Mouse (Mus musculus): ENCODE measurements around the gene Iqsec1.

Gene Iqsec1

GRCm38 (mm10) chr6:90812072-90812471 is 176.4 kb downstream of the Iqsec1 start:
- no peak for DNase-seq (ENCODE audit: low spot score)

GRCm38 (mm10) chr6:90810576-90810975 is 177.9 kb downstream of the Iqsec1 start:
- no peak for DNase-seq (ENCODE audit: low spot score)

GRCm38 (mm10) chr6:90809960-90810362 is 178.5 kb downstream of the Iqsec1 start:
- DNase-seq (ENCODE audit: low spot score) = peak; percentile 71

GRCm38 (mm10) chr6:90809077-90809840 is 179.2 kb downstream of the Iqsec1 start:
- DNase-seq (ENCODE audit: low spot score) = no peak

- DNase-seq (ENCODE audit: low spot score) = no peak
Observed at GRCm38 (mm10) chr6:90808544-90808943, 179.9 kb downstream of the Iqsec1 start.

GRCm38 (mm10) chr6:90808134-90808533 is 180.4 kb downstream of the Iqsec1 start:
- no peak for DNase-seq (ENCODE audit: low spot score)

- DNase-seq (ENCODE audit: low spot score) = no peak
Observed at GRCm38 (mm10) chr6:90807581-90807980, 180.9 kb downstream of the Iqsec1 start.

GRCm38 (mm10) chr6:90806743-90807142 is 181.7 kb downstream of the Iqsec1 start:
- no peak for DNase-seq (ENCODE audit: low spot score)

GRCm38 (mm10) chr6:90805101-90805500 is 183.4 kb downstream of the Iqsec1 start:
- DNase-seq (ENCODE audit: low spot score) = no peak

GRCm38 (mm10) chr6:90804646-90805045 is 183.8 kb downstream of the Iqsec1 start:
- no peak for DNase-seq (ENCODE audit: low spot score)

- DNase-seq (ENCODE audit: low spot score) = peak; percentile 54
Observed at GRCm38 (mm10) chr6:90802604-90803003, 185.9 kb downstream of the Iqsec1 start.

- no peak for DNase-seq (ENCODE audit: low spot score)
Observed at GRCm38 (mm10) chr6:90802058-90802457, 186.4 kb downstream of the Iqsec1 start.

GRCm38 (mm10) chr6:90800825-90801224 is 187.7 kb downstream of the Iqsec1 start:
- no peak for DNase-seq (ENCODE audit: low spot score)

GRCm38 (mm10) chr6:90799116-90799515 is 189.4 kb downstream of the Iqsec1 start:
- DNase-seq (ENCODE audit: low spot score) = peak; percentile 62

- DNase-seq (ENCODE audit: low spot score) = no peak
Observed at GRCm38 (mm10) chr6:90798201-90798600, 190.3 kb downstream of the Iqsec1 start.

GRCm38 (mm10) chr6:90796902-90797596 is 191.4 kb downstream of the Iqsec1 start:
- DNase-seq (ENCODE audit: low spot score) = no peak

GRCm38 (mm10) chr6:90790901-90791300 is 197.6 kb downstream of the Iqsec1 start:
- no peak for DNase-seq (ENCODE audit: low spot score)

- DNase-seq (ENCODE audit: low spot score) = no peak
Observed at GRCm38 (mm10) chr6:90789520-90789919, 199.0 kb downstream of the Iqsec1 start.

- no peak for DNase-seq (ENCODE audit: low spot score)
Observed at GRCm38 (mm10) chr6:90787587-90787986, 200.9 kb downstream of the Iqsec1 start.

GRCm38 (mm10) chr6:90787036-90787435 is 201.4 kb downstream of the Iqsec1 start:
- DNase-seq (ENCODE audit: low spot score) = no peak

- DNase-seq (ENCODE audit: low spot score) = no peak
Observed at GRCm38 (mm10) chr6:90786589-90786988, 201.9 kb downstream of the Iqsec1 start.

GRCm38 (mm10) chr6:90783945-90784344 is 204.5 kb downstream of the Iqsec1 start:
- DNase-seq (ENCODE audit: low spot score) = no peak

GRCm38 (mm10) chr6:90783176-90783575 is 205.3 kb downstream of the Iqsec1 start:
- DNase-seq (ENCODE audit: low spot score) = no peak
